Mouse (Mus musculus) testis, postnatal 14 days (tissue): ENCODE results near the gene Ncbp2.

Experiments used
- DNase-seq: peaks from one replicate; pipeline ENCODE4 v3.0.0; 2021; ENCODE audit warnings: low spot score

Ncbp2 gene

GRCm38 (mm10) chr16:31948345-31948774, at the start of gene Ncbp2, which contains the start of gene 0610012G03Rik:
Gene Ncbp2 (plus strand): TSS chr16:31948513.
Gene 0610012G03Rik (minus strand): TSS chr16:31948494.
- DNase-seq = peak; percentile 94

GRCm38 (mm10) chr16:31898546-31899326, 49.6 kb upstream of the Ncbp2 start:
- no peak for DNase-seq

GRCm38 (mm10) chr16:31901886-31902285, 46.4 kb upstream of the Ncbp2 start:
- no peak for DNase-seq

GRCm38 (mm10) chr16:31903239-31903638, 45.1 kb upstream of the Ncbp2 start:
- DNase-seq = no peak

GRCm38 (mm10) chr16:31905331-31905730, 43.0 kb upstream of the Ncbp2 start:
- DNase-seq = no peak

GRCm38 (mm10) chr16:31905891-31906825, 42.2 kb upstream of the Ncbp2 start:
- DNase-seq = no peak

GRCm38 (mm10) chr16:31906896-31907295, 41.4 kb upstream of the Ncbp2 start:
- DNase-seq = no peak

- DNase-seq = no peak
These were observed 39.4 kb upstream of the Ncbp2 start for GRCm38 (mm10) chr16:31908959-31909358.

- DNase-seq = no peak
These were observed 37.9 kb upstream of the Ncbp2 start for GRCm38 (mm10) chr16:31910281-31910847.

GRCm38 (mm10) chr16:31917776-31918175, 30.5 kb upstream of the Ncbp2 start:
- DNase-seq = no peak

- DNase-seq = peak; percentile 61
These were observed 30.0 kb upstream of the Ncbp2 start for GRCm38 (mm10) chr16:31918248-31918724.

- no peak for DNase-seq
These were observed 23.9 kb upstream of the Ncbp2 start for GRCm38 (mm10) chr16:31924368-31924767.

- no peak for DNase-seq
These were observed 22.2 kb upstream of the Ncbp2 start for GRCm38 (mm10) chr16:31926091-31926490.

- DNase-seq = no peak
These were observed 21.6 kb upstream of the Ncbp2 start for GRCm38 (mm10) chr16:31926547-31927182.

GRCm38 (mm10) chr16:31927412-31927811, 20.9 kb upstream of the Ncbp2 start:
- no peak for DNase-seq

- DNase-seq = no peak
These were observed 17.0 kb upstream of the Ncbp2 start for GRCm38 (mm10) chr16:31931330-31931729.

- no peak for DNase-seq
These were observed 16.1 kb upstream of the Ncbp2 start for GRCm38 (mm10) chr16:31932255-31932654.

GRCm38 (mm10) chr16:31932840-31933697, 15.2 kb upstream of the Ncbp2 start:
- DNase-seq = peak; percentile 81

- DNase-seq = no peak
These were observed 14.4 kb upstream of the Ncbp2 start, which contains the start of gene Pigz for GRCm38 (mm10) chr16:31933751-31934549. Gene Pigz (plus strand): TSS chr16:31933851.

- DNase-seq = no peak
These were observed 13.7 kb upstream of the Ncbp2 start for GRCm38 (mm10) chr16:31934550-31935010.
